Mouse (Mus musculus) hindbrain, embryonic 14.5 days (tissue): ENCODE data around the gene Manba. TPM values are rescaled to one million over a fixed set of nuclear protein-coding genes. Genes with fewer than 3 reads are reported as not detected.

Experiments used
- ATAC-seq: fragments of 200-750 bp; cut with Nextera tagmentation; 2 replicates; pipeline ENCODE4 v1.8.0; 2017; ENCODE audit warnings: moderate number of reproducible peaks, mild to moderate bottlenecking, moderate TSS enrichment, moderate library complexity; ENCODE audit not compliant: low FRiP score
- DNase-seq: peaks from one replicate; pipeline ENCODE4 v3.0.0-alpha.2; 2015; ENCODE audit warnings: low spot score
- H3K27ac ChIP-seq: fragments of 300-500 bp; sonication (generic); 2 replicates; pipeline ENCODE4 v1.5.1; 2014; ENCODE audit warnings: mild to moderate bottlenecking, moderate library complexity
- H3K27me3 ChIP-seq: fragments of 300-500 bp; sonication (generic); 2 replicates; pipeline ENCODE4 v1.6.1; 2014; ENCODE audit warnings: mild to moderate bottlenecking, low read length, mixed read lengths; ENCODE audit not compliant: control insufficient read depth, insufficient read depth
- H3K36me3 ChIP-seq: fragments of 300-500 bp; sonication (generic); replicated peaks from 2 replicates; pipeline ENCODE4 v1.6.1; 2014; ENCODE audit not compliant: control insufficient read depth, insufficient read depth
- H3K4me1 ChIP-seq: fragments of 300-500 bp; sonication (generic); replicated peaks from 2 replicates; pipeline ENCODE4 v1.6.1; 2014; ENCODE audit warnings: antibody characterized with exemption, low read length, mixed read lengths; ENCODE audit not compliant: control insufficient read depth, insufficient read depth
- H3K4me2 ChIP-seq: fragments of 300-500 bp; sonication (generic); replicated peaks from 2 replicates; pipeline ENCODE4 v1.6.1; 2014; ENCODE audit warnings: mild to moderate bottlenecking, moderate library complexity
- H3K4me3 ChIP-seq: fragments of 300-500 bp; sonication (generic); replicated peaks from 2 replicates; pipeline ENCODE4 v1.5.1; 2014; ENCODE audit warnings: mild to moderate bottlenecking, low read length
- H3K9ac ChIP-seq: fragments of 300-500 bp; sonication (generic); 2 replicates; pipeline ENCODE4 v1.6.1; 2014
- H3K9me3 ChIP-seq: fragments of 300-500 bp; sonication (generic); 2 replicates; pipeline ENCODE4 v1.6.1; 2016; ENCODE audit warnings: low read length; ENCODE audit not compliant: control insufficient read depth
- WGBS: fragments of 180-500 bp; shearing (Covaris S2); extraction: QIAGEN DNeasy Blood & Tissue Kit; methylation state at CpG from one replicate; pipeline ENCODE4 v1.1.7; 2014; 5-methylcytosine and 5-hydroxymethylcytosine counted together
- polyA plus RNA-seq: library from polyadenylated mRNA; unstranded; fragments of >200 nt; fragmentation: Nextera tagmentation; extraction: Ambion mirVana; gene quantifications from 2 replicates; pipeline ENCODE4 v1.2.1, GENCODE M21; 2014

The Manba gene
- polyA plus RNA-seq, 1 experiment from 2014 or later: 8.1 TPM

GRCm38 (mm10) chr3:135531762-135532161, 46.4 kb downstream of the Manba start:
- Histone ChIP-seq H3K4me2 (no peak overlapping the region), H3K9ac (no peak overlapping the region), H3K4me3 (no peak overlapping the region), H3K4me1 (no peaks in the 10 kb centered on the region), H3K27ac (no peak overlapping the region), H3K36me3 (no peaks in the 10 kb centered on the region), H3K27me3 (no peaks in the 10 kb centered on the region), H3K9me3 (no peaks in the 10 kb centered on the region)
- ATAC-seq (no peak), DNase-seq (no peak)
- WGBS: 70% methylated on average over 2 of the region's 2 CpGs

DNA sequence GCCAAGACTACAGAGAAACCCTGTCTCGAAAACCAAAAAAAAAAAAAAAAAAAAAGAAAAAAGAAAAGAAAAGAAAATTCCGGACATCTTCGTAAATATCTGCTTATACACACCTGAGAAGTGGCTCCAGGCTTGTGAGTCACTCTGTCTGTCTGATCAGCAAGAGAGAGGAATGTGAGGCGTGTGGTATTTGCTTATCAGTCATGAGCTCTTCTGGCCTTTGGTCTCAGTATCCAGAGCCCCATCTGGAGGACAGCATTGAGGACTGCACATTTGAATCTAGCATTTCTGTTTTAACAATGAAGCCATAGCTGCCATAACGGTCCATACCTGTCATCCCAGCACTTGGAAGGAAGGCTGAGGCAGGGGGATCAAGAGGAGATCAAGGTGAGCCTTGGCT, 48.7 kb downstream of the Manba start:
- no peak overlapping the region for H3K9ac ChIP-seq
- no peaks in the 10 kb centered on the region for H3K4me1 ChIP-seq
- H3K27me3 ChIP-seq: no peaks in the 10 kb centered on the region
- H3K4me2 ChIP-seq: no peak overlapping the region
- ATAC-seq (no peak), DNase-seq (no peak)
- H3K36me3 ChIP-seq: no peaks in the 10 kb centered on the region
- 90% methylated on average over 4 of the region's 5 CpGs for WGBS
- H3K27ac ChIP-seq: no peak overlapping the region
- no peak overlapping the region for H3K4me3 ChIP-seq
- H3K9me3 ChIP-seq: no peaks in the 10 kb centered on the region

GRCm38 (mm10) chr3:135546212-135546923, 61.0 kb downstream of the Manba start:
- ATAC-seq: no peak
- no peaks in the 10 kb centered on the region for H3K36me3 ChIP-seq
- H3K27ac ChIP-seq: no peak overlapping the region
- no peak overlapping the region for H3K4me2 ChIP-seq
- no peak overlapping the region for H3K4me3 ChIP-seq
- no peaks in the 10 kb centered on the region for H3K27me3 ChIP-seq
- H3K4me1 ChIP-seq: no peaks in the 10 kb centered on the region
- no peak overlapping the region for H3K9ac ChIP-seq
- DNase-seq: no peak
- 60% methylated on average over 13 of the region's 13 CpGs for WGBS
- no peaks in the 10 kb centered on the region for H3K9me3 ChIP-seq

GRCm38 (mm10) chr3:135547298-135547697, 61.9 kb downstream of the Manba start:
- H3K36me3 ChIP-seq: no peaks in the 10 kb centered on the region
- no peak overlapping the region for H3K4me2 ChIP-seq
- no peaks in the 10 kb centered on the region for H3K27me3 ChIP-seq
- no peaks in the 10 kb centered on the region for H3K9me3 ChIP-seq
- ATAC-seq (no peak), DNase-seq (no peak)
- H3K27ac ChIP-seq: no peak overlapping the region
- WGBS: 66% methylated on average over 8 of the region's 8 CpGs
- H3K9ac ChIP-seq: no peak overlapping the region
- H3K4me1 ChIP-seq: no peaks in the 10 kb centered on the region
- H3K4me3 ChIP-seq: no peak overlapping the region

DNA sequence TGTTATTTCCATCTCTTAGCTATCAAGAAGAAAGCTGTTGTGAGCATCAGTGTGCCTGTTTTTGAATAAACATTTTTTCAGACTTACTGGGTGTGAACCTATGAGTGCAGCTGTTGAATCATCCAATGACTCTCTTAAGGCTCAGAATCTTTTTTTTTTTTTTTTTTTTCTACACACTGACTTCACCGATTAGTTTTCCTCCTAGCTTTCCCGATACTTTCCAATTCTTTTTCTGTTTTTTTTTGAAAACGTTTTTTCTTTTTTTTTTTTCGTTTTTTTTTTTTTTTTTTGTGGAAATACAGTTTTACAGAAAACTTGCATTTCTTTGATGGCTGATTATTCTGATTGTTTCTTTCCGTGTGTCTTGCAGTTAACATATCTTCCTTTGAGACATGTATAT, 67.5 kb downstream of the Manba start:
- DNase-seq (no peak), ATAC-seq (no peak)
- Histone ChIP-seq H3K27me3 (no peaks in the 10 kb centered on the region), H3K9me3 (no peaks in the 10 kb centered on the region), H3K4me3 (no peak overlapping the region), H3K27ac (no peak overlapping the region), H3K4me1 (no peaks in the 10 kb centered on the region), H3K4me2 (no peak overlapping the region), H3K9ac (no peak overlapping the region), H3K36me3 (no peaks in the 10 kb centered on the region)
- 79% methylated on average over 5 of the region's 5 CpGs for WGBS

GRCm38 (mm10) chr3:135555192-135555591, 69.8 kb downstream of the Manba start:
- no peaks in the 10 kb centered on the region for H3K4me1 ChIP-seq
- 48% methylated on average over 6 of the region's 6 CpGs for WGBS
- no peaks in the 10 kb centered on the region for H3K27me3 ChIP-seq
- H3K4me2 ChIP-seq: no peak overlapping the region
- no peak for ATAC-seq
- no peak overlapping the region for H3K27ac ChIP-seq
- H3K9ac ChIP-seq: no peak overlapping the region
- no peak overlapping the region for H3K4me3 ChIP-seq
- no peaks in the 10 kb centered on the region for H3K36me3 ChIP-seq
- no peaks in the 10 kb centered on the region for H3K9me3 ChIP-seq
- DNase-seq: no peak

GRCm38 (mm10) chr3:135556052-135556587, 70.7 kb downstream of the Manba start:
- H3K9ac ChIP-seq: no peak overlapping the region
- no peak for ATAC-seq
- DNase-seq: no peak
- no peak overlapping the region for H3K27ac ChIP-seq
- 80% methylated on average over 7 of the region's 7 CpGs for WGBS
- no peaks in the 10 kb centered on the region for H3K36me3 ChIP-seq
- no peaks in the 10 kb centered on the region for H3K27me3 ChIP-seq
- no peaks in the 10 kb centered on the region for H3K4me1 ChIP-seq
- no peaks in the 10 kb centered on the region for H3K9me3 ChIP-seq
- no peak overlapping the region for H3K4me3 ChIP-seq
- H3K4me2 ChIP-seq: no peak overlapping the region

GRCm38 (mm10) chr3:135556851-135557662, 71.6 kb downstream of the Manba start:
- Histone ChIP-seq H3K27ac (no peak overlapping the region), H3K27me3 (no peaks in the 10 kb centered on the region), H3K9ac (no peak overlapping the region), H3K4me3 (no peak overlapping the region), H3K4me1 (no peaks in the 10 kb centered on the region), H3K9me3 (no peaks in the 10 kb centered on the region), H3K36me3 (no peaks in the 10 kb centered on the region), H3K4me2 (no peak overlapping the region)
- DNase-seq (no peak), ATAC-seq (no peak)
- WGBS: 80% methylated on average over 12 of the region's 12 CpGs

DNA sequence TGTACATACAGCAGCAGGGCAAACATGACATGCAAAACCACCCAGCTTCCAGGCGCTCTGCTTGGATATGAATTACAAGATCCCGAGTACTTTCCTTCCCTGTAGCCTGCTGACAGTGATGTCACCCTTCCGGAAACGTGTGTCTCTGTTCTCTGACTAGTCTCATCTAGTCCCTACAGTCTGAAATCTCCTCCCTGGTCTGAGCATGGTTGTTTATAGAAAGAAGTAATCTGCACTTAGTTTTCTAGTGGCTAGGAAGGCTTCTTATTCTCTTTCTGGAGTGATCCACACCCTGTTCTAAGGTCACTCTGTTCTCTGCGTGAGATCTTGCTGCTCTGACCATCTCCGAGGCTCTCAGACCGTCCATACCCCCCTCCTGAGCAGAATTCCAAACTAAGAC, 76.6 kb downstream of the Manba start:
- H3K9ac ChIP-seq: no peak overlapping the region
- no peaks in the 10 kb centered on the region for H3K27me3 ChIP-seq
- no peak for ATAC-seq
- H3K9me3 ChIP-seq: no peaks in the 10 kb centered on the region
- H3K4me2 ChIP-seq: no peak overlapping the region
- DNase-seq: no peak
- H3K27ac ChIP-seq: no peak overlapping the region
- H3K4me3 ChIP-seq: no peak overlapping the region
- 82% methylated on average over 7 of the region's 7 CpGs for WGBS
- no peaks in the 10 kb centered on the region for H3K4me1 ChIP-seq
- no peaks in the 10 kb centered on the region for H3K36me3 ChIP-seq
